Mouse (Mus musculus) cerebellum, postnatal 4 days (tissue): Measurements from ENCODE around the gene Gtpbp10.

Experiments used
- DNase-seq, 2 experiments: peaks; one replicate each; pipeline ENCODE4 v3.0.0; 2022; ENCODE audit warnings: low spot score in 2 of 2, mixed read lengths in 1 of 2

Gtpbp10 gene

DNA sequence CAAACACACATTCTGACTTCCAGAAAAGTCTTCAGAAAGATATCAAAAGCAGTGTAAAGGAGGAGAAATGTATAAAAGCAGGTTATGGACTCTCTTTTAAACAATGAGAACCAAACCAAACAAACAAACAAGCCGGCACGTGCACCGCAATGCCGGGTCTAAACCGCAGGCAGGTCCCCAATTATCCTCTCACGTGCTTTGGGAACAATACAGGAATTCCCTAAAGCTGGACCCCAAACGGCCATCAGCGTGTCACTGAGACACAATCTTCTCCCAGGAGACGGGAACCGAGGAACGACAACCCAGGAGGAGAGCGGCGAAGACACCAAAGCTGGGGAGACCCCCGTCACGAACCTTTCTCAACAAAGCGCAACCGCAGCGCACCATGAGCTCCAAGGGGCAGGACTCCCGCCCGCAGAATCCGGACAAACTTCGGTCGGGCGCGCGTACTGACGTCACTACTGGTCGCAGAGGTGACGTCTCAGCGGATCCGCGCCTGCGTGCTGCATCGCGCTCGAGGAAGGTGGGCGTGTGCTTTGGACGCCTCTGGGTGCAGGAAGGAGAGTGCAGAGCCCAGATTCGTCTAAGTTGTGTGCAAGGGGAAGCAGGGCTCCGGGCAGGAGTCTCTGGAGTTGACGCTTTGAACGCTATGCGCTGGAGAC, at the start of gene Gtpbp10:
TSS of gene Gtpbp10 (minus strand) at position 460 of the 662 bp plus-strand sequence.
- DNase-seq, result peak; percentile 91 to 94

DNA sequence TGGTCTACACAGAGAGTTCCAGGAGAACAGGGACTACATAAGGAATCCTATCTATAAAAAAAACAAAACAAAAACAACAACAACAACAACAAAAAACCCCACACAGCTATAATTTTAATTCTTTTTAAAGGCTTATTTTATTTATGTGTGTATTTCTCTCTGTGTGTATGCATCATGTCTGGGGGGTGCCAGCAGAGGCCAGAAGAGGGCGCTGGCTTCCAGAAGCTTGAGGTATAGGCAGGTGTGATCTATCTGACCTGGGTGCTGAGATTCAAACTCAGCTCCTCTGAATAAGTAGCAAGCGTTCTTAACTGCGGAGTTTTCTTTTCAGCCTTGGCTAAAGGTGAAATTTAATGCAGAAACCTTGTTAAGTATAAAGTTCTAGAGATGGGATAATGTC, 28.3 kb upstream of the Gtpbp10 start:
- DNase-seq, result no peak

DNA sequence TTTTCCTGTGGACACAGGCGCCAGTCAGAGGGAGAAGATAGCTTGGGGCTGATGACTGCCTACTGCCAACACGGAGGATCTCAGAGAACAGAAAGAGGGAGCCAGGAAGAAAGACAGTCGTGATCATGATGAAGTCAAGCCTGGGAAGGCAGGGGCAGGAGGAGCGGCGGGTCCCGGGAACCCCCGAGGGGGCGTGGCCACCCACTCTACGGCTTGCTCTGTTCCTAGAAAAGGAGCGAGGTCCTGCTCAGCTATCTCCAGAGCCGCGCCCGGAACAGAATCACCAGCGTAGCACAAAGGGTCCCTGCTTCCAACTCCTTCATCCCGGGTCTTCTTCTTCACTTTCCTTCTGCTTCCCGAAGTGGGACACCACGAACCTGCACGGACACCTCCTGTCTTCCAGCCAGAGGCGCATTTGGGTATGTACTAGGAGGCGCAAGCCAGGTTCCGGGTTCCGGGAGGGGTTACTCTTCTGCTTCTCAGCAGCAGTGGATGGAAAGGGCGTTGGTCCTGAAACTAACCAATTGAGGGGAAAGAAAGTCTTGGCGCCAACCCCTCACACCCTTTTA, 14.5 kb upstream of the Gtpbp10 start, which contains the start of gene Gm8773:
TSS of gene Gm8773 (plus strand) at position 51 of the 569 bp plus-strand sequence.
- peak in 1 of 2 experiments; percentile 14 for DNase-seq

DNA sequence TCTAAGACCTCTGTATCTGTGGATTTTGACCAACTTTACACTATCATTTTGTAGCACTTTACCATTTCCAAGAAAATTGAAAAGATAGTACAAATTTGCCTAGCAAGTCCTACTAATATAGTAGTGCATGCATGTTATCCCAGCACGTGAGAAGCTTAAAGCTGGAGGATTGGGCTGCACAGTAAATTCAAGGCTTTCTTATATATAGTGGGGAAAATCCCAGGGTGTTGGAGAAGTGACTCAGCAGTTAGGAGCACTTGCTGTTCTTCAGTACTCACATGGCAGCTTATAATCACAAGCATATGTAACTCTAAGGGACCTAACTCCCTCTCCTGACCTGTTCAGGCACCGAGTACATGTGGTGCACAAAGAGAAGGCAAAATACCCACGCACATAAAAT, 3.1 kb upstream of the Gtpbp10 start:
- DNase-seq, result no peak

DNA sequence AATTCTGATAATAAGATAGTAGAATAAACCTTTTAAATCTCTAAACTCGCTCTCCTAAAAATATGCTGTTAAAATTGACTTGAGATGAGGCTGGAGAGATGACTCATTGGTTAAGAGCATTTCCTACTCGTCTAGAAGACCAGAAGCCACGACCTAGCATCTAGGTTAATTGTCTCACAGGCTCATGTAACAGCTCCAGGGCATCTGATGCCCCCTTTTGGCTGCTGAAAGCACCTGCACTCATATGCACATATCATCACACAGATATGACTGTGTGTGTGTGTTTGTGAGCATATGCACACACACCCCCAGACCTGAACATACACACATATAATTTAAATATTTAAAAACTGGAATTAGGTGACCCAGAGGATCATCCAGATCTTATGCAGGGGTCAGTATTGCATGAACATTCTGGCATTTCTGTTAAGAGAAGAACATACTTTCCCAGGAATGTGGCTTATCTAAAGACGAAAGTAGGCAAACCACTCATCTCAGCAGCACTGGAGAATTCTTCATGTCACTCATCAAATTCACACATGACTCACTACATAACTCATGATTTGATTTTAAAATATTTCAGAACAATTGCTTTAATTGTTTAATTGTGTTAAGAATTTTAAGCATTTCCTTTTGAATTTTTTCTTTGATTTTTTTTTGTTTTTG, 1.8 kb upstream of the Gtpbp10 start:
- no peak for DNase-seq

DNA sequence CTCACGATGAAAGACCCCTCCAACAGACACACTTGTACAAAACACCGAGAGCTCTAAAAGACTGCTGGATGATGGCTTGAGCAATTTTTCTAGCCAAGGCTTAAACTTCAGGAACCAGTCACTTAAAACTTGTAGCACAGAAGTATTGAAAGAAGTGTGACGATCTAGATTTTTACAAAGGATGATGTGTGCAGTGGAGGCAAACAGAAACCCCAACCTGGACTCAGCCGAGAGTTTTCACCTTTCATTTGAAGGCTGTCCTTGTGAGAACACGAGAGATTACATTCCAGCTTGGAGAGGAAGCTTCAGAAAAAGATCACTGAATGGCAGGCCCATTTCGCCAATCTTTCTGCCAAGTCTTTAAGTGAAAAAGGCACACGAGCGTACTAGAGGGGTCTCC, 460 bp upstream of the Gtpbp10 start:
- no peak for DNase-seq

DNA sequence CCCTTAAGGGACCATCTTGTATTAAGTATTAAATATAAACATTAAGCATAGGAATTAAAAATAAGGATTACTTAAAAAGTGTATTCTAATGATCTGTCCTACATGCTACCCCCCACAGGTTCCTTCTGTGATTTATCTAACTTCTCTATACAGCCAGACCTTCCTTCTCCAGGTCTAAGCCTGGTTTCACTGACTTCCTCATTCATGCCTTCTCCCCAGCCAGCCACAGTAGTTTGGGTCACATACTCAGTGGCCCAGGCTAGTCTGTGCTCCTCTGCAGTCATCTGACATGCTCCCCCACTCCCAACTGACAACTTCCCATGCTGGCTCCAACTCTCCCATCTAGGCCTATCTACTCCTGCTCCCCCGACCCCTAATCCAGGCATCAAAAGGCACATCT, 8.2 kb downstream of the Gtpbp10 start:
- DNase-seq, result no peak

DNA sequence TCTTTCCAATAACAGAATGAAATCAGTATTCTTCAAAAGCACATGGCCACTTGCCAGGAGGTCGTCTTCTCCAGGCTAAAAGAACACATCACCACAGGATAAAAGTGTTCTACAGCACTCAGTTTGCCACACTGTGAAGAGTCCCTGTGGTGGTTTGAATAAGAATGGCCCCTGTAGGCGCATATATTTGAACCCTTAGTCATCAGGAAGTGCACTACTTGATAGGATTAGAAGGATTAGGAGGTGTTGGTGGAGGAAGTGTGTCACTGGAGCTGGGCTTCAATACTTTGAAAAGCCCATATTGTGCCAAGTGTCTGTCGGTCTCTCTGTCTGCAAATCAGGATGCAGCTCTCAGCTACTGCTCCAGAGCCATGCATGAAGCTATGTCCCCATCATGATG, 19.0 kb downstream of the Gtpbp10 start:
- DNase-seq, result no peak

DNA sequence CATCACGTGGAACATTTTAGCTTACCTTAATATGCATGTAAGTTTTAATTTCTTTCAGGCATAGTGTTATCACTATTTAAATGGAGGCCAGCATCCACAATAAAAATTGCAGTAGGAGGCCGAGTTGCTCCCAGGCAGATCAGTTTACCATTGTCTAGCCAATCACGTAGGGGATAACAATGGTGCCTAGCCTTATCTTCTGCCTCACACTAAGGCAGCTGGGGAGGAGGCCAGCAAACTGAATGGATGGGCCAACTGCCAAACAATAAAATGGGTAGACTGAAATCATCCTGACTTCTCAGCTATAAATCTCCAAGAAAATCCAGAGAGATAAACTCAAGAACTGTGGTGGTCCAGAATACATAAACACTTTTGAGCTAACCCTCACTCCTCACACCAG, 19.6 kb downstream of the Gtpbp10 start:
- DNase-seq, result no peak

DNA sequence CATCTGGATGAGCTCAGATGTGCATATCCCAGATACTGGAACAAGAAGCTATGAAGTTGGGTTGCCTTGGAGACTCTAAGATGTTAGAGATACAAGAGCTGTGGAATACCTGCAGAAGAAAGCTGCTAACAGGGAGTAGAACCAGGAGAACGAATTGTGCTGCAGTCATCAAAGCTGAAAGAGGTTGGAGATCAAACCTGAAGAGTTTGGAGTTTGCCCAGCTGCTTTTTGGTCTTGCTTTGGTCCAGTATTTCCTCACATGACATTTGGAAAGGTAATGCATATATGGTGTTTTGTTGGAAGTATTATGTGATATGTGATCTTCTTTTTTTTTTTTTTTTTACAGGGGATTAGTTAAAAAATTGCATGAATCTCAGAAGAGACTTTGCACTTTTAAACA, 23.2 kb downstream of the Gtpbp10 start:
- DNase-seq, result no peak

DNA sequence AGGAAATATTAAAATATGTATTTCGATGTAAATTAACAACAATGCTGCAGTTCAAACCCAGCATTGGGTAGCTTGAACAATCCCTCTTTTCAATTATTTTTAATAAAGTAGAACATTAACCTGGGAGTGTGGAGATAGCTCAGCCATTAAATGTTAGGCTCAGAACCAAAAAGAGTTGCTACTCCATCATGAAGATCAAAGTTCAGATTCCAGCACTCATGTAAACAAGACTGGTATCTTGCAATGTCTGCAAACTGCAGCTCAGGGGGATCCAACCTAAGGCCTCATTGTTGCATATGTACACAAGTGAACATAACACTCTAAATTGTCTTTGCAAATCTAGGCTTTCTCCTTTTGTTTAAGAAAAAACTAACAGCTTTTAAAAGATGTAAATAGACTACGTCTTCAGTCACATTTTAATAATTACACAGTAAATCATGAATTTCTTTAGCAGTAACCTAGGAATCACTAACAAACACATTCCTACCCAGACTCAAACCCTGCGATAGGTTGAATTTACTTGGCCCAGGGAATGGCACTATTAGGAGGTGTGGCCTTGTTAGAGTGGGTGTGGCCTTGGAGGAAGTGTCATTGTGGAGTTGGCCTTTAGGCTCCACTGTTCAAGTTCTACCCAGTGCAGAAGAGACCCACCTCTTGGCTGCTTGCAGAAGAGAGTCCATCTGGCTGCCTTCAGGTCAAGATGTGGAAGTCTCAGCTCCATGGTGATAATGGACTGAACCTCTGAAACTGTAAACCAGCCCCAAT, 25.5 kb downstream of the Gtpbp10 start:
- no peak for DNase-seq

DNA sequence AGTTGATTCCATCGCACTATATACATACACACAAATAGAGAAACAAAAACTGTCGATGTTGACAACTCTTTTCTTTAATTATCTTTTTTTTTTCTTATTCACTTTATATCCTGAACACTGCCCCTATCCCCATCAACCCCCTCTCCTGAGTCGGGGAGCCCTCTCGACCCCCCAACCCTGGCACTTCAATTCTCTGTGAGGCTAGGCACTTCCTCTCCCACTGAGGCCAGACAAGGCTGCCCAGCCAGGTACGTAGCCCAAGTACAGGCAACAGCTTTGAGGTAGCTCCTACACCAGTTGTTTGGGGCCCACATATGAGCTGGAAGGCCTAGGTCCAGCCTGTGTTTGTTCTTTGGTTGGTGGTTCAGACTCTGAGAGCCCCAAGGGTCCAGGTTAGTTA, 43.9 kb downstream of the Gtpbp10 start:
- DNase-seq, result no peak

DNA sequence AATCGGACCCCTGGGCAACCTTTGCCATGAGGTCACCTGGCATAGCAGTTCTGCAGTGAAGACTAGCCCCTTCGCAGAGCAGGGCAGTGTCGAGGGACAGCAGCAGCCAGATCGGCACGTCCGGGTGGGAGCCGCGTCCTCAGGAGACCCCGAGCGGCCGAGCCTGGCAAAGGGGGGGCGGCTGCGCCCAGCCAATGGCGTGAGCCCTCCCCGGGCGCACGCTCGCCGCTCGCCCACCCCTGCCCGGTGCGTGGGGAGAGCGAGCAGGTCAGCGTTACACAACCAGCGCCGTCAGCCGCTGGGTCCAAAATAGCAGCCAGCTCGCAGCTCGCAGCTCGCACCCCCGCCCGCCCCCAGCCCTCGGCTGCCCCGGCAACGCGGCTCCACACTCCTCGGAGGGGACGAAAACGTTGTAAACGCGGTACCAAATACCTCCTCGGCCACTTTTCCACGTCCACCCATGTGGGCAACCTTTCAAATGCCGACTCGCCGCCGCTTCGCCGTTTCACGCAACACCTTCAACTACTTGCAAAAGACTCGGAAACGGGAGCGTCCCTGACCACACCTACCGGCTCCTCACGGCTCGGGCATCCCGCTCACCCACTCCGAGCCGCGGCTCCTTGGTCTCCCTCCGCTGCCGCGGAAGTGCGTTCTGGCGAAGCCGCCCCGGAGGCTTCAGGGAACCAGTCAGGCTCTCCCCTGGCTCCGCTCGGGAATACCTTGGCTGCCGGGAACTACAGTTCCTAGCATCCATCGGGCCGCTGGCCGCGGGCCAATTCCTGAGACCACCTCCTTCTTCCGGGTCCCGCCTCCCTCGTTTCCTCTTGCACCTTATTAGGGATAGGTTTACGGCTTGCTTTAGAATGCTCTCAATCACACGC, 44.9 kb downstream of the Gtpbp10 start, which contains the start of gene Cldn12:
TSS of gene Cldn12 (minus strand) at position 763 of the 881 bp plus-strand sequence.
- peak; percentile 93 to 97 for DNase-seq

DNA sequence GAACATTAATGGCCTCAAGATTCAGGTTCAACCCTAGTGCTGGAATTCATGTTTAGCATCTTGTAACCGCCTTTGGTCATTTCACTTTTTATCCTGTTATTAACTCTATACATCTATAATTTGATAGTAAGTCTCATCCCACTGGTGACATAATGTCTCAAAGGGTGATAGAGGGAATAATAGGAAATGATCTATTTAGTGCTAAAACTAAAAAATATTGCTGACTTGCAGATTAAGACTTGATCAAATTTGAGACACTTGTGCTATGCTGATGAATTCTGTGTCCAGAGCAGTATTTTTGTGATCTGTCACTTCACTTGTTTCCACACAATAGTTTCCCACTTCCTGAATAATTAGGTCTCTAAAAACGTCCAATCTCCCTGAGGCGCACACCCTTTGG, 47.9 kb downstream of the Gtpbp10 start:
- no peak for DNase-seq

DNA sequence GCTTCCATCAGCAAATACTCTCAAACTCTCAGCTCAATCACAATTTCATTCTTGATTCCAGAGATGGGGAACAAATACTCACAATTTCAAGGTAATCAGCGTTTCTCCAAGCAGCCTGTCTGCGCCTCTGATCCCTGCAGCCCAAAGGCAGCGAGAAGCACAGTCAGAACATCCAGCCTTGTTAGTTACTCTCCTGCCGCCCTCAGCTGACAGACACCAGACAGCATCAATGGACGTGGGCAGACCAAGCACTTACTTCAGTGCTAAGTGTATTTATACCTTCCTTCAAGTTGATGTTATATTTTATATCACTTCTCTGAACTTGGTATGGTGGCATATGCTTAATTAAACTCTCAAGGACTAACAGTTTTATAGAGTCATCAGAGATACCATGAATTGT, 48.3 kb downstream of the Gtpbp10 start:
- DNase-seq, result no peak

DNA sequence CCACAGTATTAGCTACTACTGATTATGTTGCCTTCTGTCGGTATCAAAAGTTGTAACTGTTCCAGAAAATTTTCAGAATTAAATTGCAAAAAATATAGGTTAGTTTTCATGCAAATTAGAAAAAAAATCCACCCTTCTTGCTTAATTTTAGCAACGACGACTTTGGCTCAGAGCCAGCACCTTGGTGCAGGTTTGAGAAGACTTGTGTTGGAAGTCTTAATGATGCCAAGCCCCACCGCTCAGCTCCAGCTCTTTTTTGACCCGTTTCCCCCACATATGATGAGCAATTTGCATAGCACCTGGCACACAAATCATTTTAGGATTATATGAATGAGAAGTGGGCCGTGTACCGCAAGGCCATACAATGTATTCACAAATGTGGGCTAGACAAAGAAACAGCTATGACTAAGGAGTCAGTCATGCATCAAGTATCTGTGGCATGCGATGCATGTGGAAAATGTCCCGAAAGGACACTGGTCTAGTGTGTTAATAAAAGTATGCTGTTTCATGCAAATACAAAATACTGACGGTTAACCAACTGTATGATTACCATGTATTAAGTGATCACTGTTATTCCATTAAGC, 48.9 kb downstream of the Gtpbp10 start:
- no peak for DNase-seq

DNA sequence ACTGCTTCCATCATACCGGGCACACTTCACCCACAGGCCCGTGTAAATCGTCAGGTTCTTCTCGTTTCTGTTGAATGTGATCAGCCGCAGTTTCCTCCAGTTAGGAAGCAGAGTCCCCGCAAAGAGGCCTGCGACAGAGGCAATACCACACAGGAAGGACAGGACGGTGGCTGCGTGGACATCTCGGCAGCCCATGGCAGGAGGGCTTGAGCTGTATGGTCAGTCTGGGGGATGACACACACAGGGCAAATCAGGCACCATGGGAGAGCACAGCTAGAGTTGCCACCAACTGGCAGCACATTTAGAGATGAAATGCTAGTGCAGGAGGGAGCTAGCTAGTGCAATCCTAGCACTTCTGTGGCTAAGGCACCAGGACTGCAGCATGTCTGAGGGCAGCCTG, 51.1 kb downstream of the Gtpbp10 start:
- no peak for DNase-seq

DNA sequence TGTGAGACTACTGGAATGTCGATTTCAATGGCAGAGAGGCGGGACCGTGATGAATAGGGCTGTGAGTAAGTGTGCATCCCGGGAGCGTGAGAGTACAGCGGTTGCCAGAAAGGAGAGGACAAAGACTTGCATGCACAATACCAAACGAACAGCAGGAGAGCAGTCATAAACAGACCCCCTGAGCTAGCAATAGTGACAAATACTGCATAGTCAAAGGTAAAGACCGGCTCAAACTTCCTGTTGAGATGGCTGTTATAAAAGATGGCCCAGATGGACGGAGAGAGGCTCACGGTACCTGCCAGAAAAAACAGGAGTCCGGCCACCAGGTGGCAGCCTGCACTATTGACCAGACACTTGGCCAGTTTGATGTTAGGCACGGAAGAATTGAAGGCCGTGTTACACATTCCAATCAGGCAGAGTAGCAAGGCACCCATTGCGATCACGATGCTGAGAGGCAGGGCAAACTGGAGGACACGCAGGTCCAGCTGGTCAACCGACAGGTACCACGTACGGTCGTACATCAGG, 51.6 kb downstream of the Gtpbp10 start:
- peak; percentile 65 to 79 for DNase-seq

DNA sequence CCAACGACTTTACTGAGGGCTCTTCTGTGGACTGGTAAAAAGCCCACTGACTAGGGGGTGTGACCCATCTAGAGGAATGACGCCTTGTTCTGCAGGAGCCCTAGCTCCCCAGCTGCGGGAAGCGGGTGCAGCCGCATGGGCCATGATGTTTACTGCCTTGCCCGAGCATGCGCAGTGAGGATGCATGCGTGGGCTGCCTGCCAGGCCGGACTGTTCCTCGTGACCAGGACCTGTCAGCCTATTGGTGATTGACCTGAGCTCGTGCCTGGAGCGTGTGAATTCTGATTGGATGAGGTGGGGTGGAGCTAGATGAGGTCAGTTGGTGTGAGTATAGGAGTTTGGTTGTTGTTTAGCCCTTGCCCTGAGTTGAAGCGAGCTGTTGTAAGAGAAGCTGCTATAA, 54.9 kb downstream of the Gtpbp10 start:
- DNase-seq, result no peak

DNA sequence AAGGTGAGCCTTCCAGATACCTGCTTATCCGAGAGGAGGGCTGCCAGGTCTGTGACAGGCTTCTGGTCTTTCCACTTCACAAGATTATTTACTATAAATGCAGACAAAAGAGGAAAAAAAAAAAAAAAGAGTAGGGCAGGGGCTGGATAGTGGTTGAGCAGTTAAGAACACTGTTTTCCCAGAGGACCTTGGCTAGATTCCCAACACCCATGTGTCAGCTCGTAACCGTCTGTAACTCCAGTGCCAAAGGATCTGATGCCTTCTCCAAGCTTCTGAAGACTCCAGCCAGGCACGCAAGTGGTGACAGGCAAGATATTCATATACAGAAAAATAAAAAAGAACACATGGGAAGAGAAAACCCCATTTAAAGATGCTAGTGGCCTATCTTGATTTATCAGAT, 56.0 kb downstream of the Gtpbp10 start:
- DNase-seq, result no peak

DNA sequence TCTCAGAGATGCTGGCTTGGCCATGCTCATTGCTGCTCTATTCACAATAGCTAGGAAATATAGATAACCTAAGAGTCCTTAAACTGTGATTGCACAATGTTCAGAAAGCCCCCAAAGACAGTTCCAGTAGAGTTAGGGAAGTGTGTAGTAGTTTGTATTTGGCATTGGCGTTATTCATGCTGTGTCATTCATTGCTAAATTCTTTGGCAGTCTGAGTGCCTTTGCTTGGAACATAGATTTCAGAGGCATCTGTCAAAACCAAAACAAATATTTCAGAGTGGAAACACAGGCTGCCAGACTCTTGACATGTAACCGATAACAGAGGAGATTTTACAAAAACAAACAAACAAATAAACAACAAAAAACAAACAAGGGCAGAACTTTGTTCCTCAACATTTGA, 57.8 kb downstream of the Gtpbp10 start:
- no peak for DNase-seq
